Mouse (Mus musculus) MEL (cell line): ENCODE measurements around the gene Axin2. TPM values are rescaled to one million over a fixed set of nuclear protein-coding genes. Genes with fewer than 3 reads are reported as not detected.

Experiments
- DNase-seq: peaks from one replicate; pipeline ENCODE4 v3.0.0; 2011; ENCODE audit warnings: low read depth, low spot score
- H3K27ac ChIP-seq: 2 replicates; pipeline ENCODE4 v1.5.1; 2012; ENCODE audit warnings: low read depth, mild to moderate bottlenecking, control low read depth, low read length, moderate library complexity; ENCODE audit not compliant: control insufficient read depth
- H3K27me3 ChIP-seq, 2 experiments: fragments of 150-350 bp in 1 of 2; sonication (generic) in 1 of 2; 2 replicates each; pipeline ENCODE4 v1.6.1; 2012; ENCODE audit warnings: low read length in 2 of 2, mild to moderate bottlenecking in 2 of 2, improper control_type of control experiment in 1 of 2, moderate library complexity in 1 of 2; ENCODE audit not compliant: insufficient read depth in 2 of 2, control insufficient read depth in 1 of 2
- H3K36me3 ChIP-seq, 2 experiments: 2 replicates each; pipeline ENCODE4 v1.6.1; 2012 to 2014; ENCODE audit warnings: low read length in 2 of 2, improper control_type of control experiment in 1 of 2, inconsistent platforms in 1 of 2, mild to moderate bottlenecking in 1 of 2; ENCODE audit not compliant: insufficient read depth in 2 of 2, control insufficient read depth in 1 of 2
- H3K4me1 ChIP-seq, 2 experiments: fragments of 150-350 bp in 1 of 2; sonication (generic) in 1 of 2; 2 replicates each; pipeline ENCODE4 v1.6.1; 2012; ENCODE audit warnings: low read length in 2 of 2, improper control_type of control experiment in 1 of 2, mild to moderate bottlenecking in 1 of 2; ENCODE audit not compliant: insufficient read depth in 2 of 2, control insufficient read depth in 1 of 2
- H3K4me3 ChIP-seq, 2 experiments: fragments of 150-350 bp in 1 of 2; sonication (generic) in 1 of 2; 2 replicates each; pipeline ENCODE4 v1.5.1; 2012; ENCODE audit warnings: low read depth in 2 of 2, low read length in 2 of 2, mild to moderate bottlenecking in 2 of 2, moderate library complexity in 2 of 2, control low read depth in 1 of 2, improper control_type of control experiment in 1 of 2; ENCODE audit not compliant: control insufficient read depth in 1 of 2, insufficient read depth in 1 of 2
- H3K79me2 ChIP-seq: 2 replicates; pipeline ENCODE4 v1.6.1; 2012; ENCODE audit warnings: mild to moderate bottlenecking, low read length, moderate library complexity; ENCODE audit not compliant: control insufficient read depth, poor library complexity, insufficient read depth
- H3K9ac ChIP-seq: 2 replicates; pipeline ENCODE4 v1.6.1; 2012; ENCODE audit warnings: low read depth, mild to moderate bottlenecking, control low read depth, low read length, moderate library complexity; ENCODE audit not compliant: control insufficient read depth, poor library complexity, severe bottlenecking
- H3K9me3 ChIP-seq: fragments of 150-350 bp; sonication (generic); replicated peaks from 2 replicates; pipeline ENCODE4 v1.6.1; 2012; ENCODE audit warnings: mild to moderate bottlenecking, low read length, improper control_type of control experiment, moderate library complexity; ENCODE audit not compliant: insufficient read depth
- BHLHE40 ChIP-seq: IDR thresholded peaks from 2 replicates; pipeline ENCODE4 v1.6.1; 2012; ENCODE audit warnings: low read depth, mild to moderate bottlenecking, inconsistent platforms, low read length, improper control_type of control experiment, borderline replicate concordance
- CHD1 ChIP-seq: IDR thresholded peaks from 2 replicates; pipeline ENCODE4 v1.6.1; 2012; ENCODE audit warnings: low read depth, mild to moderate bottlenecking, inconsistent platforms, low read length, improper control_type of control experiment
- CHD2 ChIP-seq: IDR thresholded peaks from 2 replicates; pipeline ENCODE4 v1.6.1; 2011; ENCODE audit warnings: low read length, improper control_type of control experiment
- CTCF ChIP-seq, 3 experiments: IDR thresholded peaks in 2 of 3; conservative IDR thresholded peaks in 1 of 3; 2 replicates each; pipeline ENCODE4 v1.5.1; 2011 to 2012; ENCODE audit warnings: low read length in 3 of 3, low read depth in 2 of 3, mild to moderate bottlenecking in 2 of 3, improper control_type of control experiment in 1 of 3, inconsistent platforms in 1 of 3, mixed read lengths in 1 of 3, moderate library complexity in 1 of 3; ENCODE audit not compliant: control insufficient read depth in 1 of 3, insufficient read depth in 1 of 3, poor library complexity in 1 of 3, severe bottlenecking in 1 of 3
- ELF1 ChIP-seq: IDR thresholded peaks from 2 replicates; pipeline ENCODE4 v1.6.1; 2014; ENCODE audit warnings: low read depth, mild to moderate bottlenecking, inconsistent platforms, low read length, improper control_type of control experiment, moderate library complexity
- EP300 ChIP-seq, 2 experiments: IDR thresholded peaks; 2 replicates each; pipeline ENCODE4 v1.6.1; 2011; ENCODE audit warnings: improper control_type of control experiment in 2 of 2, low read length in 2 of 2, low read depth in 1 of 2, mild to moderate bottlenecking in 1 of 2
- GABPA ChIP-seq: IDR thresholded peaks from 2 replicates; pipeline ENCODE4 v1.6.1; 2012; ENCODE audit warnings: low read depth, mild to moderate bottlenecking, inconsistent platforms, low read length, improper control_type of control experiment, moderate library complexity
- GATA1 ChIP-seq: IDR thresholded peaks from 2 replicates; pipeline ENCODE4 v1.6.1; 2011; ENCODE audit warnings: low read depth, low read length, improper control_type of control experiment
- HCFC1 ChIP-seq: IDR thresholded peaks from 2 replicates; pipeline ENCODE4 v1.6.1; 2012; ENCODE audit warnings: low read depth, mild to moderate bottlenecking, inconsistent platforms, low read length, improper control_type of control experiment, moderate library complexity
- JUND ChIP-seq: IDR thresholded peaks from 2 replicates; pipeline ENCODE4 v1.6.1; 2011; ENCODE audit warnings: low read depth, mild to moderate bottlenecking, improper control_type of control experiment, low read length
- MAX ChIP-seq: IDR thresholded peaks from 2 replicates; pipeline ENCODE4 v1.6.1; 2011; ENCODE audit warnings: low read length, improper control_type of control experiment
- MEF2A ChIP-seq: IDR thresholded peaks from 2 replicates; pipeline ENCODE4 v1.6.1; 2014; ENCODE audit warnings: low read depth, mild to moderate bottlenecking, inconsistent platforms, low read length, improper control_type of control experiment; ENCODE audit not compliant: poor library complexity, insufficient replicate concordance, severe bottlenecking; ENCODE audit errors: extremely low read depth
- MYC ChIP-seq: IDR thresholded peaks from 2 replicates; pipeline ENCODE4 v1.6.1; 2011; ENCODE audit warnings: low read depth, mild to moderate bottlenecking, low read length, improper control_type of control experiment, moderate library complexity
- NRF1 ChIP-seq: IDR thresholded peaks from 2 replicates; pipeline ENCODE4 v1.6.1; 2014; ENCODE audit warnings: low read depth, mild to moderate bottlenecking, inconsistent platforms, low read length, improper control_type of control experiment, moderate library complexity; ENCODE audit not compliant: poor library complexity, insufficient read depth, severe bottlenecking
- POLR2A ChIP-seq, 2 experiments: IDR thresholded peaks; 2 replicates each; pipeline ENCODE4 v1.6.1; 2011 to 2012; ENCODE audit warnings: low read length in 2 of 2, mild to moderate bottlenecking in 2 of 2, control low read depth in 1 of 2, improper control_type of control experiment in 1 of 2, low read depth in 1 of 2, moderate library complexity in 1 of 2; ENCODE audit not compliant: control insufficient read depth in 1 of 2, insufficient read depth in 1 of 2, poor library complexity in 1 of 2
- POLR2AphosphoS2 ChIP-seq: IDR thresholded peaks from 2 replicates; pipeline ENCODE4 v1.6.1; 2011; ENCODE audit warnings: low read length, improper control_type of control experiment
- POLR2AphosphoS5 ChIP-seq: IDR thresholded peaks from 2 replicates; pipeline ENCODE4 v1.6.1; 2012; ENCODE audit warnings: low read depth, borderline replicate concordance, mild to moderate bottlenecking, inconsistent platforms, low read length, moderate library complexity, mixed read lengths
- RAD21 ChIP-seq: IDR thresholded peaks from 2 replicates; pipeline ENCODE4 v1.6.1; 2011; ENCODE audit warnings: mild to moderate bottlenecking, low read depth, low read length, improper control_type of control experiment
- RCOR1 ChIP-seq: IDR thresholded peaks from 2 replicates; pipeline ENCODE4 v1.6.1; 2012; ENCODE audit warnings: low read depth, mild to moderate bottlenecking, inconsistent platforms, low read length, improper control_type of control experiment
- SMC3 ChIP-seq: IDR thresholded peaks from 2 replicates; pipeline ENCODE4 v1.6.1; 2011; ENCODE audit warnings: low read depth, low read length, improper control_type of control experiment
- USF1 ChIP-seq: IDR thresholded peaks from 2 replicates; pipeline ENCODE4 v1.6.1; 2014; ENCODE audit warnings: low read depth, mild to moderate bottlenecking, inconsistent platforms, low read length, improper control_type of control experiment, moderate library complexity
- USF2 ChIP-seq, 2 experiments: IDR thresholded peaks; 2 replicates each; pipeline ENCODE4 v1.6.1; 2011 to 2012; ENCODE audit warnings: improper control_type of control experiment in 2 of 2, low read length in 2 of 2, borderline replicate concordance in 1 of 2, inconsistent platforms in 1 of 2, low read depth in 1 of 2, mild to moderate bottlenecking in 1 of 2; ENCODE audit not compliant: insufficient read depth in 1 of 2
- ZKSCAN1 ChIP-seq: IDR thresholded peaks from 2 replicates; pipeline ENCODE4 v1.6.1; 2012; ENCODE audit warnings: low read depth, mild to moderate bottlenecking, inconsistent platforms, low read length, improper control_type of control experiment, moderate library complexity
- ZNF384 ChIP-seq: IDR thresholded peaks from 2 replicates; pipeline ENCODE4 v1.6.1; 2012; ENCODE audit warnings: low read depth, mild to moderate bottlenecking, inconsistent platforms, low read length, improper control_type of control experiment
- polyA plus RNA-seq, 2 experiments: library from polyadenylated mRNA; stranded (reverse) in 1 of 2; unstranded in 1 of 2; fragments of >175 nt in 1 of 2; fragments of >200 nt in 1 of 2; gene quantifications; 2 replicates each; pipeline versions ENCODE4 v1.2.1 to v1.2.4; 2012; ENCODE audit warnings: low replicate concordance in 2 of 2, low read depth in 1 of 2; ENCODE audit not compliant: insufficient read length in 2 of 2, insufficient read depth in 1 of 2, missing spikeins in 1 of 2
- total RNA-seq: library from RNA; depleted of rRNA; stranded (reverse); fragments of 300-350 nt; gene quantifications from 2 replicates; pipeline ENCODE4 v1.2.3, GENCODE M21; 2012

Axin2 gene
- total and polyA plus RNA-seq, 3 experiments, result not detected

- Histone ChIP-seq H3K9me3 (no peaks in the 10 kb centered on the region), H3K4me1 (no peaks in the 10 kb centered on the region)
- TF ChIP-seq USF2 (IDR thresholded peaks at IDR 0.05; ENCODE audit: borderline replicate concordance in 1 of 2, insufficient read depth in 1 of 2, low read depth in 1 of 2, low read length in 2 of 2) (no peak), SMC3 (no peak), POLR2AphosphoS2 (no peak), JUND (no peak), GABPA (no peak), EP300 (IDR thresholded peaks at IDR 0.05; ENCODE audit: low read depth in 1 of 2, low read length in 2 of 2) (no peak), BHLHE40 (no peak)
Observed at GRCm38 (mm10) chr11:108897034-108897433, 23.1 kb upstream of the Axin2 start.

GRCm38 (mm10) chr11:108898063-108898462 lies 22.1 kb upstream of the Axin2 start:
- no peak overlapping the region for H3K9ac ChIP-seq
- TF ChIP-seq POLR2AphosphoS5 (no peak), MYC (no peak), POLR2A (IDR thresholded peaks at IDR 0.05; ENCODE audit: control insufficient read depth in 1 of 2, insufficient read depth in 1 of 2, low read depth in 1 of 2, low read length in 2 of 2, poor library complexity in 1 of 2) (no peak), RCOR1 (no peak), USF1 (no peak), HCFC1 (no peak), RAD21 (no peak), CHD1 (no peak), EP300 (IDR thresholded peaks at IDR 0.05; ENCODE audit: low read depth in 1 of 2, low read length in 2 of 2) (no peak), ZNF384 (no peak), CHD2 (no peak), GATA1 (no peak), ZKSCAN1 (no peak), MEF2A (no peak), CTCF (IDR thresholded peaks at IDR 0.05 in 2 of 3, conservative IDR thresholded peaks at IDR 0.05 in 1 of 3; ENCODE audit: control insufficient read depth in 1 of 3, insufficient read depth in 1 of 3, low read depth in 2 of 3, low read length in 3 of 3, poor library complexity in 1 of 3, severe bottlenecking in 1 of 3) (no peak), USF2 (IDR thresholded peaks at IDR 0.05; ENCODE audit: borderline replicate concordance in 1 of 2, insufficient read depth in 1 of 2, low read depth in 1 of 2, low read length in 2 of 2) (no peak), MAX (no peak), NRF1 (no peak), JUND (no peak), ELF1 (no peak)
- no peak overlapping the region for H3K4me3 ChIP-seq
- no peak overlapping the region for H3K27ac ChIP-seq
- DNase-seq, result no peak
- H3K4me1 ChIP-seq, result no peaks in the 10 kb centered on the region
- H3K27me3 ChIP-seq, result no peaks in the 10 kb centered on the region
- H3K9me3 ChIP-seq, result no peaks in the 10 kb centered on the region
- no peaks in the 10 kb centered on the region for H3K36me3 ChIP-seq
- no peaks in the 10 kb centered on the region for H3K79me2 ChIP-seq

More at GRCm38 (mm10) chr11:108897034-108897433, 23.1 kb upstream of the Axin2 start:
- H3K27ac ChIP-seq, result no peak overlapping the region
- no peak overlapping the region for H3K4me3 ChIP-seq
- no peaks in the 10 kb centered on the region for H3K36me3 ChIP-seq
- H3K27me3 ChIP-seq, result no peaks in the 10 kb centered on the region
- no peaks in the 10 kb centered on the region for H3K79me2 ChIP-seq
- no peak overlapping the region for H3K9ac ChIP-seq
- no peak for DNase-seq
